Mouse (Mus musculus) brain, embryonic 14.5 days (tissue): ENCODE results near the gene Cnot11.

Experiments used
- CTCF ChIP-seq: fragments of 200-500 bp; IDR thresholded peaks from 2 replicates; pipeline ENCODE4 v1.5.1; 2012; ENCODE audit warnings: inconsistent platforms, mild to moderate bottlenecking, moderate library complexity, borderline replicate concordance; ENCODE audit not compliant: insufficient read depth, insufficient read length; ENCODE audit errors: extremely low read depth
- POLR2A ChIP-seq: fragments of 200-500 bp; IDR thresholded peaks from 2 replicates; pipeline ENCODE4 v1.6.1; 2012; ENCODE audit warnings: mild to moderate bottlenecking, inconsistent platforms, borderline replicate concordance; ENCODE audit not compliant: poor library complexity, insufficient read depth, insufficient read length, severe bottlenecking; ENCODE audit errors: extremely low read depth

DNA sequence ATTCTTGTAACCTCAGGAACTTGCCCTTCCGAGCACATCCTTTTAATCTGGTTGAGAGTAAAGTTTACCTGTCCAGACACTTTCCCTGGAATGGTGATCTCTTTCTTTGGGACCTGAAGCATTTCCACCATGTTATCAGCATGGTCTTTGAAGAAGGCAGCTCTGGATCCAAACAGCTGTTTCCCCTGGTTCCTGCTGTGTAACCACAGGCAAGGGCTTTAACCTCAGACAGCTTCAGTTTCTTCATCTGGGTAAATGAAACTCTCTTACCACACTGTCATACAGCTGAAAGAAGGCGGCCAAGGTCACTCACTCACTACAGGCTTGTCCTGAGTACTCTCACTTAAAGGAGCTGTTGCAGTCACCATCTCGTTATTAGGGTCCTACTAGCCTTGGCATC, 47.4 kb upstream of the Cnot11 start:
- TF ChIP-seq CTCF = no peak
- TF ChIP-seq POLR2A = no peak
